Mouse (Mus musculus): ENCODE measurements around the gene Igf2bp1.

- TF ChIP-seq CTCF (IDR thresholded peaks at IDR 0.05; ENCODE audit: borderline replicate concordance, extremely low read depth, insufficient read depth, insufficient read length) (no peak), POLR2A (IDR thresholded peaks at IDR 0.05; ENCODE audit: borderline replicate concordance, extremely low read depth, insufficient read depth, insufficient read length, poor library complexity, severe bottlenecking) (no peak)
These were observed 14.6 kb downstream of the Igf2bp1 start for GRCm38 (mm10) chr11:95990886-95991708.

Measured in brain, embryonic 14.5 days (tissue).